Mouse (Mus musculus) retina, adult 2 months (tissue): ENCODE results near the gene Ppil2.

Experiments used
- DNase-seq: peaks from one replicate; pipeline ENCODE4 v3.0.0-alpha.2; 2012; ENCODE audit warnings: low read depth, low spot score

The Ppil2 gene

GRCm38 (mm10) chr16:17102630-17103220 lies 8.3 kb downstream of the Ppil2 start:
- no peak for DNase-seq

- DNase-seq = no peak
Observed at GRCm38 (mm10) chr16:17096938-17097337, 14.1 kb downstream of the Ppil2 start.

GRCm38 (mm10) chr16:17088346-17088745 lies 22.7 kb downstream of the Ppil2 start:
- no peak for DNase-seq

GRCm38 (mm10) chr16:17086669-17087193 lies 24.3 kb downstream of the Ppil2 start:
- no peak for DNase-seq

GRCm38 (mm10) chr16:17086241-17086640 lies 24.8 kb downstream of the Ppil2 start:
- no peak for DNase-seq

GRCm38 (mm10) chr16:17085636-17086035 lies 25.4 kb downstream of the Ppil2 start:
- DNase-seq = no peak

GRCm38 (mm10) chr16:17082121-17082792 lies 28.8 kb downstream of the Ppil2 start:
- no peak for DNase-seq

GRCm38 (mm10) chr16:17078101-17078500 lies 33.0 kb downstream of the Ppil2 start:
- no peak for DNase-seq

GRCm38 (mm10) chr16:17076869-17077268 lies 34.2 kb downstream of the Ppil2 start:
- no peak for DNase-seq

- DNase-seq = no peak
Observed at GRCm38 (mm10) chr16:17076301-17076700, 34.8 kb downstream of the Ppil2 start.

GRCm38 (mm10) chr16:17073000-17073399 lies 38.1 kb downstream of the Ppil2 start:
- DNase-seq = no peak

GRCm38 (mm10) chr16:17070716-17071115 lies 40.3 kb downstream of the Ppil2 start:
- no peak for DNase-seq

GRCm38 (mm10) chr16:17069511-17070443 lies 41.3 kb downstream of the Ppil2 start, which contains the start of gene Ypel1:
TSS of gene Ypel1 (plus strand) at chr16:17069696.
- DNase-seq = peak; percentile 54

- DNase-seq = no peak
Observed at GRCm38 (mm10) chr16:17067552-17067951, 43.5 kb downstream of the Ppil2 start.

GRCm38 (mm10) chr16:17062338-17062737 lies 48.7 kb downstream of the Ppil2 start:
- no peak for DNase-seq

GRCm38 (mm10) chr16:17055584-17055983 lies 55.5 kb downstream of the Ppil2 start:
- DNase-seq = no peak

GRCm38 (mm10) chr16:17053903-17054302 lies 57.2 kb downstream of the Ppil2 start:
- no peak for DNase-seq

GRCm38 (mm10) chr16:17052087-17052486 lies 59.0 kb downstream of the Ppil2 start:
- DNase-seq = no peak

GRCm38 (mm10) chr16:17049886-17050285 lies 61.2 kb downstream of the Ppil2 start:
- no peak for DNase-seq

- DNase-seq = no peak
Observed at GRCm38 (mm10) chr16:17045287-17045686, 65.8 kb downstream of the Ppil2 start.

GRCm38 (mm10) chr16:17044320-17044719 lies 66.7 kb downstream of the Ppil2 start:
- no peak for DNase-seq

- DNase-seq = no peak
Observed at GRCm38 (mm10) chr16:17041417-17041816, 69.6 kb downstream of the Ppil2 start.
